Mouse (Mus musculus): ENCODE measurements around the gene Sergef. TPM values are rescaled to one million over a fixed set of nuclear protein-coding genes. Genes with fewer than 3 reads are reported as not detected.
A peak's percentile ranks its signal among the peaks of the same experiment; 100 is the strongest.

Sergef gene
- total and polyA plus RNA-seq, 2 experiments from 2014 or later = 7.5 to 7.9 TPM

- no peak for DNase-seq (ENCODE audit: low spot score)
- Histone ChIP-seq H3K9ac (replicated peaks; ENCODE audit: low read depth, low read length) (no peak overlapping the region), H3K9me3 (replicated peaks; ENCODE audit: control insufficient read depth, low read length) (no peaks in the 10 kb centered on the region), H3K36me3 (replicated peaks; ENCODE audit: control insufficient read depth, insufficient read depth, low read length) (no peaks in the 10 kb centered on the region), H3K27me3 (ENCODE audit: control insufficient read depth, insufficient read depth, low read length) (no peaks in the 10 kb centered on the region), H3K27ac (ENCODE audit: low read depth) (no peak overlapping the region), H3K4me1 (ENCODE audit: control insufficient read depth, insufficient read depth) (peaks cover 22% of the 10 kb centered on the region), H3K4me2 (ENCODE audit: low read depth, low read length) (no peak overlapping the region), H3K4me3 (ENCODE audit: low read depth, low read length) (no peak overlapping the region)
- WGBS = 85% methylated on average over 13 of the region's 13 CpGs
- TF ChIP-seq CTCF (IDR thresholded peaks at IDR 0.05; ENCODE audit: low read depth) = no peak
- no peak for TF ChIP-seq EP300 (IDR thresholded peaks at IDR 0.05; ENCODE audit: low read depth)
- no peak for ATAC-seq (ENCODE audit: insufficient read depth, low read depth)
These were observed 83.1 kb downstream of the Sergef start for GRCm38 (mm10) chr7:46556358-46557118.

GRCm38 (mm10) chr7:46555731-46556130 is 83.9 kb downstream of the Sergef start:
- H3K9ac ChIP-seq (replicated peaks; ENCODE audit: low read depth, low read length) = no peak overlapping the region
- H3K9me3 ChIP-seq (replicated peaks; ENCODE audit: control insufficient read depth, low read length) = no peaks in the 10 kb centered on the region
- DNase-seq (ENCODE audit: low spot score) = no peak
- H3K27ac ChIP-seq (ENCODE audit: low read depth) = no peak overlapping the region
- no peaks in the 10 kb centered on the region for H3K36me3 ChIP-seq (replicated peaks; ENCODE audit: control insufficient read depth, insufficient read depth, low read length)
- H3K27me3 ChIP-seq (ENCODE audit: control insufficient read depth, insufficient read depth, low read length) = no peaks in the 10 kb centered on the region
- WGBS = 79% methylated on average over 7 of the region's 7 CpGs
- no peak overlapping the region for H3K4me2 ChIP-seq (ENCODE audit: low read depth, low read length)
- peaks cover 22% of the 10 kb centered on the region for H3K4me1 ChIP-seq (ENCODE audit: control insufficient read depth, insufficient read depth)
- ATAC-seq (ENCODE audit: insufficient read depth, low read depth) = no peak
- TF ChIP-seq CTCF (IDR thresholded peaks at IDR 0.05; ENCODE audit: low read depth) (no peak), EP300 (IDR thresholded peaks at IDR 0.05; ENCODE audit: low read depth) (no peak)
- H3K4me3 ChIP-seq (ENCODE audit: low read depth, low read length) = no peak overlapping the region

- 92% methylated on average over 9 of the region's 9 CpGs for WGBS
- Histone ChIP-seq H3K9me3 (replicated peaks; ENCODE audit: control insufficient read depth, low read length) (no peaks in the 10 kb centered on the region), H3K36me3 (replicated peaks; ENCODE audit: control insufficient read depth, insufficient read depth, low read length) (no peaks in the 10 kb centered on the region), H3K4me2 (ENCODE audit: low read depth, low read length) (no peak overlapping the region), H3K9ac (replicated peaks; ENCODE audit: low read depth, low read length) (no peak overlapping the region), H3K4me1 (ENCODE audit: control insufficient read depth, insufficient read depth) (peaks cover 16% of the 10 kb centered on the region), H3K4me3 (ENCODE audit: low read depth, low read length) (no peak overlapping the region), H3K27ac (ENCODE audit: low read depth) (no peak overlapping the region), H3K27me3 (ENCODE audit: control insufficient read depth, insufficient read depth, low read length) (no peaks in the 10 kb centered on the region)
- ATAC-seq (ENCODE audit: insufficient read depth, low read depth) (no peak), DNase-seq (ENCODE audit: low spot score) (no peak)
- no peak for TF ChIP-seq EP300 (IDR thresholded peaks at IDR 0.05; ENCODE audit: low read depth)
- TF ChIP-seq CTCF (IDR thresholded peaks at IDR 0.05; ENCODE audit: low read depth) = no peak
These were observed 84.8 kb downstream of the Sergef start for GRCm38 (mm10) chr7:46554855-46555254.

- Histone ChIP-seq H3K4me1 (ENCODE audit: control insufficient read depth, insufficient read depth) (peaks cover 11% of the 10 kb centered on the region), H3K27ac (ENCODE audit: low read depth) (no peak overlapping the region), H3K27me3 (ENCODE audit: control insufficient read depth, insufficient read depth, low read length) (no peaks in the 10 kb centered on the region), H3K4me3 (ENCODE audit: low read depth, low read length) (no peak overlapping the region), H3K9me3 (replicated peaks; ENCODE audit: control insufficient read depth, low read length) (no peaks in the 10 kb centered on the region), H3K36me3 (replicated peaks; ENCODE audit: control insufficient read depth, insufficient read depth, low read length) (no peaks in the 10 kb centered on the region), H3K4me2 (ENCODE audit: low read depth, low read length) (no peak overlapping the region), H3K9ac (replicated peaks; ENCODE audit: low read depth, low read length) (no peak overlapping the region)
- DNase-seq (ENCODE audit: low spot score) = peak; percentile 23
- no peak for TF ChIP-seq EP300 (IDR thresholded peaks at IDR 0.05; ENCODE audit: low read depth)
- TF ChIP-seq CTCF (IDR thresholded peaks at IDR 0.05; ENCODE audit: low read depth) = no peak
- ATAC-seq (ENCODE audit: insufficient read depth, low read depth) = no peak
- 25% methylated on average over 7 of the region's 7 CpGs for WGBS
These were observed 85.6 kb downstream of the Sergef start for GRCm38 (mm10) chr7:46554003-46554402.

GRCm38 (mm10) chr7:46551935-46552752 is 87.5 kb downstream of the Sergef start:
- Histone ChIP-seq H3K4me2 (ENCODE audit: low read depth, low read length) (no peak overlapping the region), H3K9me3 (replicated peaks; ENCODE audit: control insufficient read depth, low read length) (no peaks in the 10 kb centered on the region), H3K9ac (replicated peaks; ENCODE audit: low read depth, low read length) (no peak overlapping the region), H3K36me3 (replicated peaks; ENCODE audit: control insufficient read depth, insufficient read depth, low read length) (no peaks in the 10 kb centered on the region), H3K27me3 (ENCODE audit: control insufficient read depth, insufficient read depth, low read length) (no peaks in the 10 kb centered on the region), H3K4me3 (ENCODE audit: low read depth, low read length) (no peak overlapping the region), H3K27ac (ENCODE audit: low read depth) (no peak overlapping the region), H3K4me1 (ENCODE audit: control insufficient read depth, insufficient read depth) (peaks cover 7% of the 10 kb centered on the region; the same call in 1 of the 2 replicates)
- WGBS = 48% methylated on average over 20 of the region's 20 CpGs
- ATAC-seq (ENCODE audit: insufficient read depth, low read depth) (no peak), DNase-seq (ENCODE audit: low spot score) (no peak)
- TF ChIP-seq CTCF (IDR thresholded peaks at IDR 0.05; ENCODE audit: low read depth) (no peak), EP300 (IDR thresholded peaks at IDR 0.05; ENCODE audit: low read depth) (no peak)
